Mouse (Mus musculus) G1E (cell line): ENCODE results near the gene Twnk.

ENCODE experiments used
- CTCF ChIP-seq: IDR thresholded peaks from 2 replicates; pipeline ENCODE4 v1.5.1; 2012; ENCODE audit warnings: low read depth, low read length, inconsistent platforms, mixed read lengths
- POLR2AphosphoS5 ChIP-seq: IDR thresholded peaks from 2 replicates; pipeline ENCODE4 v1.6.1; 2012; ENCODE audit warnings: low read depth, low read length, inconsistent platforms; ENCODE audit not compliant: insufficient replicate concordance

GRCm38 (mm10) chr19:44991031-44991430 lies 14.4 kb upstream of the Twnk start:
- no peak for TF ChIP-seq CTCF
- no peak for TF ChIP-seq POLR2AphosphoS5
